Mouse (Mus musculus): Measurements from ENCODE around the gene March2.
A peak's percentile ranks its signal among the peaks of the same experiment; 100 is the strongest.

Gene March2

GRCm38 (mm10) chr17:33717982-33718381, 488 bp downstream of the March2 start:
- DNase-seq (ENCODE audit: low spot score in 2 of 2): no peak

- no peak for DNase-seq (ENCODE audit: low spot score in 2 of 2)
Measured at GRCm38 (mm10) chr17:33717246-33717645, 1.2 kb downstream of the March2 start.

GRCm38 (mm10) chr17:33714779-33715178, 3.7 kb downstream of the March2 start:
- no peak for DNase-seq (ENCODE audit: low spot score in 2 of 2)

GRCm38 (mm10) chr17:33713271-33713670, 5.2 kb downstream of the March2 start:
- no peak for DNase-seq (ENCODE audit: low spot score in 2 of 2)

- no peak for DNase-seq (ENCODE audit: low spot score in 2 of 2)
Measured at GRCm38 (mm10) chr17:33709834-33710233, 8.6 kb downstream of the March2 start.

- DNase-seq (ENCODE audit: low spot score in 2 of 2): no peak
Measured at GRCm38 (mm10) chr17:33703091-33703490, 15.4 kb downstream of the March2 start.

- no peak for DNase-seq (ENCODE audit: low spot score in 2 of 2)
Measured at GRCm38 (mm10) chr17:33702178-33702577, 16.3 kb downstream of the March2 start.

GRCm38 (mm10) chr17:33695471-33695870, 23.0 kb downstream of the March2 start:
- no peak for DNase-seq (ENCODE audit: low spot score in 2 of 2)

GRCm38 (mm10) chr17:33686760-33687159, 31.7 kb downstream of the March2 start, which contains the start of gene Hnrnpm:
Hnrnpm (minus strand) TSS chr17:33686860.
- no peak for DNase-seq (ENCODE audit: low spot score in 2 of 2)

GRCm38 (mm10) chr17:33685249-33685653, 33.2 kb downstream of the March2 start:
- DNase-seq (ENCODE audit: low spot score in 2 of 2): peak; percentile 96

- peak; percentile 52 to 55 for DNase-seq (ENCODE audit: low spot score in 2 of 2)
Measured at GRCm38 (mm10) chr17:33684671-33685231, 33.7 kb downstream of the March2 start.

- no peak for DNase-seq (ENCODE audit: low spot score in 2 of 2)
Measured at GRCm38 (mm10) chr17:33681767-33682166, 36.7 kb downstream of the March2 start.

- no peak for DNase-seq (ENCODE audit: low spot score in 2 of 2)
Measured at GRCm38 (mm10) chr17:33678771-33679170, 39.7 kb downstream of the March2 start.

- no peak for DNase-seq (ENCODE audit: low spot score in 2 of 2)
Measured at GRCm38 (mm10) chr17:33676086-33676485, 42.4 kb downstream of the March2 start.

- DNase-seq (ENCODE audit: low spot score in 2 of 2): peak; percentile 51 to 66
Measured at GRCm38 (mm10) chr17:33675452-33675851, 43.0 kb downstream of the March2 start.

GRCm38 (mm10) chr17:33673837-33674236, 44.6 kb downstream of the March2 start:
- no peak for DNase-seq (ENCODE audit: low spot score in 2 of 2)

GRCm38 (mm10) chr17:33669681-33670080, 48.8 kb downstream of the March2 start:
- no peak for DNase-seq (ENCODE audit: low spot score in 2 of 2)

- DNase-seq (ENCODE audit: low spot score in 2 of 2): no peak
Measured at GRCm38 (mm10) chr17:33666813-33667212, 51.7 kb downstream of the March2 start.

GRCm38 (mm10) chr17:33649781-33650475, 68.5 kb downstream of the March2 start:
- DNase-seq (ENCODE audit: low spot score in 2 of 2): no peak

- DNase-seq (ENCODE audit: low spot score in 2 of 2): no peak
Measured at GRCm38 (mm10) chr17:33645073-33645472, 73.4 kb downstream of the March2 start.

- no peak for DNase-seq (ENCODE audit: low spot score in 2 of 2)
Measured at GRCm38 (mm10) chr17:33644068-33644467, 74.4 kb downstream of the March2 start.

GRCm38 (mm10) chr17:33639743-33640142, 78.7 kb downstream of the March2 start:
- no peak for DNase-seq (ENCODE audit: low spot score in 2 of 2)

GRCm38 (mm10) chr17:33637516-33638276, 80.8 kb downstream of the March2 start, which contains the start of gene Pram1:
Pram1 (plus strand) TSS chr17:33638056.
- DNase-seq (ENCODE audit: low spot score in 2 of 2): no peak

Data from urinary bladder, adult 18-20 months (tissue).